Comparison of ENCODE assay signal across 8 mouse cellular contexts in the genomic region with DNA sequence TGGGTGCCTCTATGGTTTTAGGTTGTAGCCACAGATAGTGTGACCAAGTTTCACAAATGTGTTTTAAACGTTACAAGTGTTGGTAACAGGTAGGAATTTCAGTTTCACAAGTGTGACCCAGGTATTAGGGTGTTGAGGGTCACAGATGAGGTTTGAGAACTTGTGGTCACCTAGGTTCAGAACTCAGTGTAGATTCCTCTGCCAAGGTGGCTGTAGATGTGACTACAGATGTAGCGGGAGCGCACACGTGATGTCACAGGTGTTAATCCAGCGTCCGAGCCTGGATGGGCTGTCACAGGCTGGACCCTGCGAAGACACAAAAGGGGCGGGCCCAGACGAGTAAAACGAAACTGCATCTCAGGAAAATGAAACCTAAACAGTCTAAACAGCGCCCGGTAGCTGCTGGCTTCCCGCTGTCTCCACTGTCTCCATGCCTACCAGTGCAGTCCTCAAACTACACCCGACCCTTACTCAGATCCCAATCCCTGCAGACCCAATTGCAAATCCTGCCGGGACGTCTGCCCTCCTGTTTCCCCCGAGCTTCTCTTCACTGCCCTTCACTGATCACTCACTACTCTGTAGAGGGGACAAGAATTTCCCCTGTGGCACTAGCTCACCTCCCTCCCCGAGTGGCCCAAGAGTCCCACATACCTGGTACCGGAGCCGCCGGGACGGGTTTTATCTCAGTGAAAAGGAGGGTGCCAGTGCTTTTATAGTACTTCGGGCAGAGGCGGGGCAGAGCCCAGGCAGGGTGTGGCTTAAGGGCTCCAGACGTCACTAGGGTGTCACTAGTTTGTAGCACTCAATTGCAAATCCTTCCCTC. TPM values are rescaled to one million over a fixed set of nuclear protein-coding genes. Genes with fewer than 3 reads are reported as not detected.
A peak's percentile ranks its signal among the peaks of the same experiment; 100 is the strongest.
DNase-seq lines count a peak whose midpoint lies in the region; ATAC-seq lines count a peak whose summit lies in the region.

A gene (minus strand): TSS at position 743 of the 823 bp plus-strand sequence.

- peaks cover 19% of the 10 kb centered on the region for H3K4me1 ChIP-seq in embryonic facial prominence, embryonic 13.5 days
- H3K4me1 ChIP-seq in heart, embryonic 12.5 days (replicated peaks): peaks cover 8% of the 10 kb centered on the region
- H3K4me1 ChIP-seq in kidney, embryonic 15.5 days: peaks cover 24% of the 10 kb centered on the region

- peak within 1 kb of the TSS; percentile 51 for H3K4me3 ChIP-seq in embryonic facial prominence, embryonic 13.5 days
- peak within 1 kb of the TSS; percentile 62 for H3K4me3 ChIP-seq in heart, embryonic 12.5 days
- peak within 1 kb of the TSS; percentile 56 for H3K4me3 ChIP-seq in kidney, embryonic 15.5 days (replicated peaks)

- H3K27ac ChIP-seq in embryonic facial prominence, embryonic 13.5 days: no peak within 1 kb of the TSS
- no peak within 1 kb of the TSS for H3K27ac ChIP-seq in heart, embryonic 12.5 days (ENCODE audit: poor library complexity, severe bottlenecking)
- H3K27ac ChIP-seq in kidney, embryonic 15.5 days: peak within 1 kb of the TSS; percentile 52

- peak within 1 kb of the TSS; percentile 76 for H3K9ac ChIP-seq in embryonic facial prominence, embryonic 13.5 days
- peak within 1 kb of the TSS; percentile 75 for H3K9ac ChIP-seq in heart, embryonic 12.5 days
- peak within 1 kb of the TSS; percentile 49 for H3K9ac ChIP-seq in kidney, embryonic 15.5 days

- no peak for ATAC-seq in embryonic facial prominence, embryonic 13.5 days (ENCODE audit: insufficient number of reproducible peaks, insufficient read depth, low FRiP score, low TSS enrichment, low read depth)
- ATAC-seq in heart, embryonic 12.5 days (ENCODE audit: insufficient number of reproducible peaks, low FRiP score): peak; percentile 77
- peak; percentile 71 for ATAC-seq in kidney, embryonic 15.5 days (replicated peaks; ENCODE audit: low FRiP score)

- 10% methylated on average over 25 of the region's 25 CpGs for WGBS in embryonic facial prominence, embryonic 13.5 days
- WGBS in heart, embryonic 12.5 days: 6% methylated on average over 25 of the region's 25 CpGs
- 4% methylated on average over 25 of the region's 25 CpGs for WGBS in kidney, embryonic 15.5 days

- no peaks in the 10 kb centered on the region for H3K27me3 ChIP-seq in embryonic facial prominence, embryonic 13.5 days
- H3K27me3 ChIP-seq in heart, embryonic 12.5 days (replicated peaks): 0 out of 2 replicates have a peak, but pooled peaks cover 4% of the 10 kb centered on the region
- H3K27me3 ChIP-seq in kidney, embryonic 15.5 days: no peaks in the 10 kb centered on the region

- peaks cover 35% of the 10 kb centered on the region for H3K36me3 ChIP-seq in embryonic facial prominence, embryonic 13.5 days
- H3K36me3 ChIP-seq in heart, embryonic 12.5 days: peaks cover 35% of the 10 kb centered on the region
- H3K36me3 ChIP-seq in kidney, embryonic 15.5 days: peaks cover 34% of the 10 kb centered on the region

- DNase-seq in urinary bladder, adult 18-20 months (ENCODE audit: low spot score in 2 of 2): peak; percentile 68
- no peak for DNase-seq in urinary bladder, postnatal 10 days (ENCODE audit: low spot score)
- DNase-seq in lung, postnatal 25 days (ENCODE audit: low spot score): peak; percentile 83
- peak; percentile 42 for DNase-seq in ovary, postnatal 14 days (ENCODE audit: low spot score)
- no peak for DNase-seq in frontal cortex, postnatal 25 days (ENCODE audit: low spot score in 2 of 2)

- peak within 1 kb of the TSS; percentile 82 for H3K4me2 ChIP-seq in embryonic facial prominence, embryonic 13.5 days
- peak within 1 kb of the TSS; percentile 96 for H3K4me2 ChIP-seq in heart, embryonic 12.5 days
- H3K4me2 ChIP-seq in kidney, embryonic 15.5 days: peak within 1 kb of the TSS; percentile 86

- no peaks in the 10 kb centered on the region for H3K9me3 ChIP-seq in embryonic facial prominence, embryonic 13.5 days
- H3K9me3 ChIP-seq in heart, embryonic 12.5 days (replicated peaks): no peaks in the 10 kb centered on the region
- H3K9me3 ChIP-seq in kidney, embryonic 15.5 days (replicated peaks): no peaks in the 10 kb centered on the region

RNA-seq across cellular contexts. Expression of the gene that starts here (rescaled TPM):
- polyA plus RNA-seq in embryonic facial prominence, embryonic 13.5 days (2015; fragmentation: Nextera tagmentation; extraction: Ambion mirVana): 2.0 and 2.4 TPM in 2 replicates
- polyA plus RNA-seq in heart, embryonic 12.5 days (2016; fragmentation: Nextera tagmentation; extraction: Ambion mirVana): 1.1 and 1.7 TPM in 2 replicates
- 3.5 and 3.8 TPM in 2 replicates for polyA plus RNA-seq in kidney, embryonic 15.5 days (2015; fragmentation: Nextera tagmentation; extraction: Ambion mirVana)

Comparison
In these comparisons a context has a peak if more than half of its experiments do, and no peak if none do; other contexts are left out.
1. DNase-seq: peak in urinary bladder, adult 18-20 months (2 of 2), lung, postnatal 25 days (single experiment) and ovary, postnatal 14 days (single experiment); none in urinary bladder, postnatal 10 days (single experiment) and frontal cortex, postnatal 25 days (0 of 2).
2. Peak in every context shown above with its lines, with median percentiles within 50 percentile points of each other: H3K4me2 ChIP-seq, H3K4me3 ChIP-seq and H3K9ac ChIP-seq.